Mouse (Mus musculus) erythroblast, embryonic 14.5 days (primary cell): ENCODE results near the gene Grem2.

Experiments
- GATA1 ChIP-seq: IDR thresholded peaks from 2 replicates; pipeline ENCODE4 v1.6.1; 2012; ENCODE audit warnings: low read length, inconsistent platforms, mixed read lengths
- TAL1 ChIP-seq: IDR thresholded peaks from 3 replicates; pipeline ENCODE4 v1.6.1; 2012; ENCODE audit warnings: low read length, inconsistent platforms, mixed read lengths

- TF ChIP-seq TAL1 (no peak), GATA1 (no peak)
Observed at GRCm38 (mm10) chr1:174959837-174960236, 38.2 kb upstream of the Grem2 start.
